Mouse (Mus musculus): Measurements from ENCODE around the gene Ablim1.
A peak's percentile ranks its signal among the peaks of the same experiment; 100 is the strongest.

The Ablim1 gene

DNA sequence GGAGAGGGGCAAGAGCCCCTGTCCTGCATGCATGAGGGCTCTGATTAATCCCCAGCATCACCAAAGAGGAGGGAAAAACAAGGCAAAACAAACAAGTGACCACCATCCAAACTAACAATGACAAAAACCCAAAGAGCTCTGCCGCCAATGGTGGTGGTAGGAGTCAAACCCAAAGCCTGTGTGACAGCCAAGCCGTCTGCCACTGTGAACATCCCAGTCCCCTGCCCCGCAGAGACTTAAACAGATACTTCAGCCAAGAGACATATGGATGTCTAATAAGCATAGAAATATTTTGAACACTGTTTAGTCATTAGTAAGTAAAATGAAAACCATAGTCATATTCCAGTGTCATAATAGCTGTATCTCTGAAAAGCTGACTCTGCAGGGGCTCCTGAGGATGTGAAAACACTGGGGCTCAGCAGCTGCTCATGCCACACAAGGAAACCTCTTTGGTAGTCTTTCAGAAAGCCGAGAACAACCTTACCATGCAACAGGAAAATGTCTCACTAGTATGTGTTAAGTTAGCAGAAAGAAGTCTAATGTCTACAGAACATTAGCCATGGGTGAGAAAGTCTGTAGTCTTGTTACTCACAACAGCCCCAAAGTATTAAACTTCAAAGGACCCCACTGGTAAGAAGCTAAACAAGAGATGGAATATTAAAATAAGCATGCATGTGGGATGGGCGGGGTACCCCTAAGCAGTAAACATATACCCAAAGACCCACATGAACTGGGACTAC, 221.6 kb downstream of the Ablim1 start:
- no peak for DNase-seq

DNA sequence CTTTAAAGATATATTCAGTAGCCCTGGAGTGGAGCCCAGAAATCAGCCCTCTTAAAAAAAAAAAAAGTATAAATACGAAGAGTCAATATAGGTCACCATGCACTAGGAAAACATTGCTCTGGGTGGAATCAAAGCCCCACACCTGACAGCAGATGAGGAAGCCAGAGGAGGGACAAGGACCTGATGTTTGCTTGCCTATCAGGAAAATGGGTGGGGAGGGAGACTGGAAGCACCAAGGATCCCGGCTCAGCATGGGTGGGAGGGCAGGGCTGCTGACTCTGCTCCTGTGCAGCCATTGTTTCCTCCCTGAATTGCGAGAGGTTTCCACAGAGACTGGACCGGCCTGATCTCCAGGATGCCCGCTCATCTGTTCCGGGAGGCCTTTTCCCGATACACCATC, 223.4 kb downstream of the Ablim1 start:
- DNase-seq: no peak

DNA sequence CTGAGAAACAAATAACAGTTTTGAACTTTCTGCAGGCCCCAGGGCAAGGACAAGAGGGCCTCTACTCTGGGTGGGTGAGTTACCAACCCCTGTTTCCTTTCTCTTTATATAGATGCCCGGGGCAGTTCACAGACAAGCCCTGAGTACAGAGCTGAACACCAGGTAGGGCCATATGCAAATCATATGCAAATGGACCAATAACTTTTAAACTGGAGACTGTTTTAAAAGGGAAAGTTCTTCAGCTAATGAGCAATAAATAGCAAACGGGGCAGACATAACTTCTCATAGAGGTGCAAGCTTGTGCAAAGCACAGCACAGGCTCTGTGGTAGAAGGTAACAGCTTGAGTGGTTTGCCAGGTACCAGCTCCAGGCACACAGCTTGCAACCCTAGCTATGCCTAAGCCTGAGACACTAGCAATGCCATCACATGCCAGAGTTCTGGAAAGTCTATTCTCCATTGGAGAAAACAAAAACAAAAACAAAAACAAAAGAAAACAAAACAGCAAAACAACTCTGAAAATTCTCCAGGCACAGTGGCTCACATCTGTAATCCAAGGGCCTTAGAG, 225.8 kb downstream of the Ablim1 start:
- DNase-seq: no peak

DNA sequence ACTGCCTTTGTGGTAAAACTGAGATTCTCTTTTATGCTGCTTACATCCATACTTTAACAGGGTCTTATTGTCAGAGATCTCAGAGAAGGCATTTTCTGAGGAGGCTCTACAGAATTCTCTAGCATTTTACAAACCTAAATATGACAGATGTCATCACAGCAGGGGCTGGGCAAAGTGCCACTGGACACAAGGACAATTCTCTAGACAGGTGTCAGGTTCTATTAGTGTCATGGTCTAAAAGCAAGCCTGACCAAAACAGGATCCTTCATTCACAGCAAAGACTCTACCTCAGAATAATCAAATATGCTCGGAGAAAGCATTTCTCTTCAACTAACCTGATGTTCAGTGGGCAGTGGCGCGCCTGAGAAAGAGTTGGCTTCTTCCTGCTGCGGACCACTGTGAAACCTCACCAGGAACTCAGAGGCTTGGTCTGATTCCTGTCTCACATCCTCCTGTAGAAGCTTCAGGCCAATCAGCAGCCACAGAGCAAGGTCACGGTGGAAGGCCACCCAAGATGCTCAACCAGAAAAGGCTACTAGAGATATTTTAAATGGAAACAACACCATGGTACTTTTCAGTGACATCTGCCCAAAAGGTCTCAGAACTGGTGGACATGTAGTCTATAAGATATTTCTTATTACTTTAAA, 230.1 kb downstream of the Ablim1 start:
- DNase-seq: no peak

DNA sequence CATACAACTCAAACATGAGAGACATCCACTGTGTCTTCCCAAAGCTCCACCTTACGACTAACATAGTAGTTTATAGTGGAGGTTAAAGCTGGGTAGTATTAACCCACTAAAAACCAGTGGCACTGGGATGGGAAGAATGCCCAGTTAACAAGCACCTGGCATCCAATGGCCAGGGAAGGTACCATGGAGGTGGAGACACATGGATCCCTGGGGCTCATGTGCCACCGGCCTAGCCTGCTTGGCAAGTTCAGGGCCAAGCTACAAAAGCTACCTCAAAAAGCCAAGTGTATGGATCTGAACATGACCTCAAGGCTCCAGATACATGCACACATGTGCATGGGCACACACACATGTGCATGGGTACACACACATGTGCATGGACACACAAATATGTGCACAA, 230.8 kb downstream of the Ablim1 start:
- DNase-seq: no peak

DNA sequence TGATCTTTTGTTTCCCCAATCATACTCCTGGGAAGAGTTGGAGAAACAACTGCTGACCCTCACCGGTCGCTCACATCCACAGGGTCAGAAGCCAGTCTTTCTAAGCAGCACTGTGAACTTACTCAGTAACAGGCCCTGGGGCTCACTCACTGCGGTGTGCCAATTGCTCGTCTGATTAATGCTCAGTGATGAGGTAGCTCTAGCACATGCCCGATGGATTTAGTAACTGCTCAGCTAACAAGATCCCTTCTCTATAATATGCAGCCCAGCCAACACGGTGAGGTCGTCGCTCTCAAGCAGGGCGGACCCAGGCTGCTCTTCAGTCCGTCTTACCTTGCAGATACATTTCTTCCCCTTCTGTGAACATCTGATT, 231.6 kb downstream of the Ablim1 start:
- DNase-seq: no peak

DNA sequence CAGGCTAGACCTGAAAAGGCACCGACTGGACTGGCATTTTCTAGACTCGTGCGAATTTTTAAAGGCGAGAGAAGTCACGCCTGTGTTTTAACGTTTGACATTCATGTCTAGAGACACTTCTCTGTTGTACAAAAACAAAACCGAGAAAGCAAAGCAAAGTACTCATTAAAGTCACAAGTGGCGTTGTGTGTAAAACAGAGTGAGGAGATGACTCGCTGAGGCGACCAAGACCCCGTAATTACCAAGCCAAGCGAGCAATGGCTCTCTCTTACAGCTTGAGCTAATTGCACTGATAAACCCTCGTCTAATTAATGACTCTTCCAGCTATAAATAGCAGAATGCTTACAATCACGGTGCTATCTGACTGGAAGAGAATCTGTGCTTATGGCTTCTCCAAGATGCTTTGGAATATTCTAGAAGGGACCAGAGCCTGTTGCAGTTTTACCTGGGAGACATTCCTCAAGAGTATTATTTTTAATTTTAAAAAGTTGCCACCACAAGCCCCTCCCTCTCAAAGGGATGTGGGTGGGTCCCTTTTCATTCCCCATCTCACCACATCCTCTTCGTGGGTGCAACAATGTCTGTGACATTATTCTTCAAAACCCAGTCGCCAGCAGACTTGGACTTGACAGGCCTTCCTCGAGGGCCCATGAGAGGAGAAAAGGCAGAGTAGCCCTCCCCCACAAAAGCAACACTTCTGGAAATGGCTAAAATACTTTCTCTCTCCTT, 232.1 kb downstream of the Ablim1 start:
- DNase-seq: no peak

DNA sequence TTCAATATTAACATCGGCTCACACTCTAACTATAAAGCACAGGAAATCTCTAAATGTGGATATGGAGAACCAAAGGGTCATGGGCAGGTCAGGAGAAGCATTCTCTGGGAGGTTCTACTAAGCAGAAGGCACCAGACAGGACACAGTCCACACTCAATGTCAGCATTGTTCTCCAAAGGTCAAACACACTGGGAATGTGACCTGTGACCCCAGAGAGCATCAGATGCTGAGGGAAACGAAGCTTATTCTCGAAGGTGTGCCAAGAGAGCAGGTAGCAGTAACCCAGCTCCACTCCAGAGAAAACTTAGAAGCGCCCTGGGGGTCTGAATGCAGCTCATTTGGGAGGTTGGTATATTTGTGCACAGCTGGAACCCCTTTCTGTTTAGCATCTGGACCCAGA, 233.2 kb downstream of the Ablim1 start:
- no peak for DNase-seq

DNA sequence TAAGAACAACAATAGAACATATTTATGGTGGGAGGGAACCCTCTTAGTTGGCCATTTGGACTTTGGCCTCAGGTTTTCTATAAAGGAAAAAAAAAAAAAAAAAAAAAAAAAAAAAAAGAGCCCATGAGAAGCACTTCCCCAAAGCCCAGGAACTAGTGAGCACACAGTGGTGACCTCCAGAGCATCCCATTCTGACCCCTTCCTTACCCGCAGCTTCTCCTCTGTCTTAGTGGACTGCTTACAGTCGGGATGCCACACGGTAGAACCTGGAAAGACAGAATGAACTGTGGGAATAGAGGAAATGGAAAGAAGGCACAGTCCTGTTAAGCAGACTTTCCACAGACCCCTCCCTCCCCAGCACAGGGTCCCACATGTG, 235.1 kb downstream of the Ablim1 start:
- DNase-seq: no peak

DNA sequence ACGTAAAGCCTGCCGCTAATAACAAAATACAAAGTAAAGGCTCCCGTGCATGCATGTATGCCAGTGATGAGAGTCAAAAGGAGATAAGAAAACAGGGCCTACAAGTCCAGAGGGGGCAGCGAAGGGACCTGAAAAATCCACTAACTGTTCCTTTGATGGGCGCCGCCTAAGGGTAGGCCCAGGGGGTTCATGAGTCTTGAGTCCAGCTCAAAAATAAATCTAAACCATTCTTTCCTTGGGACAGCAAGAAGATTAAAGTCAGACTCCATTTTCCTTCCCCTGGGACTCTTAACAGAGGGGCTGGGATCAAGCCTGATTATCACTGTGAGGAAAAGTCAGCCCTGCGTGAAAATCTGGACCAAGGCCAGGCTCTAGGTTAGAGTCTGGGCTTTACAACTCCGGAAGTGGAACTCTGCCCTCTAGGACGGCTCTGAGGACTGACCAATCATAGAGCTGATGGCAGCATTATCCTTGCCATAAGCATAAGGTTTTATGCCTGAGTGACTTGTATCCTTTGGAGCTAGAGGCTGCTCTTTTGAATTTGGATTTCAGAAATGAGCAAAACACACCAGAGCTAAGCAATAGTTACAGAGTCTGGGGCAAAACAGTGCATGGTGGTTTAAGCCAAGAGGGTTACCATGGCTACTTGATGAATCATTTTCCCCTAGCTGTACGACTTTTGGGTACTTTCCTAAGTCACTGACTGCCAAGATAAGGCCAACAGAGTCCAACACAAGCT, 235.7 kb downstream of the Ablim1 start:
- DNase-seq: no peak

DNA sequence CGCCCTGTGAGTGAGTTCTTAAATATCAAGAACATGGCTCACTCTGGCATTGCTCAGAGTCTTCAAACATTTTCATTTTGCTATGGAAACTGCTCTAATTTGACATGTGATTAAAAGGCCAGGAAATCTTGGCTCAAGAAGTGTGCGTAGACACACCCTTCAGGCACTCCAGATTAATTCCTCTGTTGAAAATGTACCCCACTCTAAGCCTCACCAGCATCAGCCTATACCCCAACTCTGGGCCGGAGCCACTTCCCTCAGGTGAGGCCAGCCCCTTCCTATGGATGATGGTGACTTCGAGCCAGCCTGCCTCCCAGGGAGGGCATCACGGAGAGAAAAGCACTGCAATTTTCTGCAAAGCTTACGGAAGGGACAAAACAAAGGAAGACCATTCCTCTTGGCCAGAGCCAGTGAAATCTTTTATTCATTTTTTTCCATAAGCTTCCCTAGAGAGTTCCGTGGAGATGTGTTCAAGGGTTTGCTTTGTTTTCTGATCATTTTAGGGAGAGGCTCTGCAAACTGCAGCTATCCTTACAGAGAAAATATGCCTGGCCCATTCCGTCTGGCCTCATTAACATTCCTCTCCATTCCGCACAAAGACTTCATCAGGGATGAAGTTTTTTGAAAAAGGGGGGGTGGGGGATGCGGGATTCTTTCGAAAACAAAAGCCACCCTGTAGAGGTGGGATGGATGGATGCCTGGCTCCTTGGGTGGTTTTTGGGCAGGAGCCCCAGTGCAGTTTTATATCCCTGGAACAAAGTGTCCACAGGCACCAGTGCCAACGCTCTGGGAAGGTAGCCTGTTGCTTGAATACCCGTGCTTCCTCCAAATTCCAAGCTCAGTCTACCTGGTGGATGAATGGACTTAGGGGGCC, 236.7 kb downstream of the Ablim1 start:
- no peak for DNase-seq

DNA sequence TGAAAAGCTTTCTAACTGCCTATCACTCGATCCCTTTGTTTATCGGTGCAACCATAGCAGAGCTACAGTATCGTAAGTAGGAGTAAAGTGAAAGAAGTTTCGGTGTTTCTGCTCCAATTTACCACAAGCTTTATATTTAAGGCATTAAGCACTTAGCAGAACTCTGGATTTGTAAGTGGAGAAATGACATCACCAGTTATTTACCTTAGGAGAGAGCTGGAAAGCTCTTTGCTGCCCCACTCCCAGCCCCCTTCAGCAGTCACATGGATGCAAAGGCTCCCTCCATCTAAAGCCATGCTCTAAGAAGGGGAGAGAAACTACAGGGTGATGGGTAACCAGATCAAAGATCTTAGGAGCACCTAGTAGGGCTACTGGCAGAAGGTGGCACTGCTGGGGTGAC, 241.3 kb downstream of the Ablim1 start:
- no peak for DNase-seq

DNA sequence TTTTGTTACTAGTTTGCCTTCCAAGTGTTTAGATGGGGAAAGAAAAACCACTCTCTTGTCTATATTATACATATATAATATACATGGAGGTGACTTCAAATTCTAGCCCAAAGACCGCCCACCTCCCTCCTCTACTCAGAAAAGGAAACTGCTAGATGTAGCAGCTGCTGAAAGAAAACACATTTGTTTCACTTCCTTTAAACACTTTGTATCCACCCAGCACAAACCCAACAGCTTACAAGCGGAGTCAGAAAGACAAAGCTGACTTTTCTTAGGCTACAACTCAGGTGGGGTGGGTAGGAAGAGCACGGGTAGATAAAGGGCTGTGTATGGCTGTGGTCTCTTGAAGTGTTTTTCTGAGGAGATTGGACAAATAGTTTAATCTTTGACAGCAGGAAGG, 242.0 kb downstream of the Ablim1 start:
- no peak for DNase-seq

DNA sequence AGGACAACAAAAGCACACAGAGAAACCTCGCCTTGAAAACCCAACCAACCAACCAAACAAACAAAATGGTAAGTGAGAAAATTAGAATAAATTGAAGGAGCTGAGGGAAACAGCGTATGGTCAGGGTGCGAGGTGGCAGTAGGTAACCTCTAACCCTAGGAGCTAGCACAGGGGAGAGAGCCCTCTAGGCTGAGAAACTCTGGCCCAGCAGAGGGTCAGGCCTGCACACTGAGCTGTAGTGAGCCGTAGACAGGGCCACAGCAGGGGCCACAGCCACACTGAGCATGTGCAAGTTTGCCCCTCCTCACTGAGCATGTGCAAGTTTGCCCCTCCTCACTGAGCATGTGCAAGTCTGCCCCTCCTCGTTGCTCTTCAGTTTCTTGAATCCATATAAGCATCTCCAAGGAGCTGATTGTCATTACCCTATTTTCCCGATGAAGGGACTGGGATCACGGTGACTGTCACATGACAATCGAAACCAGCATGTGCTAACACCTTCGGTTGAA, 247.6 kb downstream of the Ablim1 start:
- DNase-seq: no peak

DNA sequence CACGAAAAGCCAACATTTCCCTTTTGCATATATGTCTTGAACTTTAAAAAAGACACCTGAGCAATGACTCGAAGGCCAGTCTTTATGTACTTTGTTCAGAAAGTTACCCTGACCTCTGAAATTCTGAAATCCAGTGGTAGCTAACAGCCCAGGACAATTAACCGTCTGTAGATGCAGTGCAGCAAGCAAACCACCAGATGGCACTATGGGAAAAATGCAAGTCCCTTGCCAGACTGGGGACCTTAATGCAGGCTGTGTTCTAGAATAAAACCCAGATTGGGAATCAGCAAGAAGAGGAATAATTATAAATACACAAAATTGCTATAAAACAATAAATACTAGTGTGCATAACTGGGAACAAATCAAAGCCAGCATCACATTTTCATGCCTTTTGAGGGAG, 248.4 kb downstream of the Ablim1 start:
- peak; percentile 77 for DNase-seq

DNA sequence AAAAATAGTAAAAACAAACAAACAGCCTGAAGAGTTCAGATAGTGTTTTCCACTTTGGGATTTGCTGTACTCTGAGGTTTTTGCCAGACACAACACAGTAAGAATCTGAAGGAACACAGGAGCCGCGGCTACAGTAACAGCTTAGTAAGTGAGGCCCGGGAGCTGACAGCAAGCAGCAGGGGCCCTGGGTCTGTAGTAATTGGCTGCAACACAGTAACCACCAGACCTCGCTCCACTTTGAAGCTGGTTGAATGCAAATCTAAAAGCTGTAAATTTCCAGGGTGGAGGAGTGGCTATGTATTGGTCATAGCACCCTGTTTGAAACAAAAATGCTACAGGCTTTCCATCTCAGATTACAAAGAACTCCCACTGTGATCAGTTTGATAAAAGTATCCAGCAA, 252.0 kb downstream of the Ablim1 start:
- DNase-seq: no peak

DNA sequence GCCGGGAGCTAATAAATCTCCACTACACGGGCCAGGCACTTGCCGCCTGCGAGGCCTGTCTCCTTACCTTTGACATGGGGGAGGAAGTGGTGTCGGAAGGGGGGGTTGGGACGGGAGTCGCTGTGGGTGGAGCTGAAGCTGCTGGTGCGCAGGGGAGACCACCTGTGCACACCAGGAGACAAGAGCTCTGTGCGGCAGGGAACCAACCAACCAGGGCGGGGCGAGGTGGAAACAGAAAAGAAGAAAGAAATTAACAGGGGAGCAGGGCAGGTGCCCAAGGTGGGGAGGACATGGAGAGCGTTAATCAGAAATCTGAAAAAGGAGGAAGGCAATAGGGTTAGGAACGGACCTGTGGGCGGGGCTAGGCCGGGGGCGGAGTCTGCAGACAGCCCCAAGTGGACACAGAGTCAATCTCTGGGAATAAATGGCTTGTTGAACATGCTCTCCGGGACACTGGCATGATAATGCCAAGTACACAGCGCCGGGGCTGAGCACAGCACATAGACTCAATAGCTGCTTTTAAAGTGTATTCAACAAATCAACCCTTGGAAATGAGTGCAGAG, 255.6 kb downstream of the Ablim1 start:
- DNase-seq: no peak

DNA sequence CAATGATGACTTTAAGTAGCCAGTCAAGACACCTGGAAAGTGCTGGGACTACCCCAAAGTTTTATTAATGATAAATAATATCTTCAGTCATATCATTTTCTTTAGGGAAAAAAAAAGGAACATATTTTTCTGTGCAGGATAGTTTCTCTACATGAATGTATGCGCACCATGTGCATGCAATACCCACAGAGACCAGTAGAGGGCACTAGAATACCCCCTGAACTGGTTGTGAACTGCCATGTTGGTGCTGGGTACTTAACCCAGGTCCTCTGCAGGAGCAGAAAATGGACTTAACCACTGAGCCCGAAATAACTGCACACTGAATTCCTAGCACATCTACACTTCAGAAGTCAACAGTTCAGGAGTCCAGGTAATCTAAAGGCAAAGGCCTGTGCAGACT, 257.2 kb downstream of the Ablim1 start:
- DNase-seq: no peak

DNA sequence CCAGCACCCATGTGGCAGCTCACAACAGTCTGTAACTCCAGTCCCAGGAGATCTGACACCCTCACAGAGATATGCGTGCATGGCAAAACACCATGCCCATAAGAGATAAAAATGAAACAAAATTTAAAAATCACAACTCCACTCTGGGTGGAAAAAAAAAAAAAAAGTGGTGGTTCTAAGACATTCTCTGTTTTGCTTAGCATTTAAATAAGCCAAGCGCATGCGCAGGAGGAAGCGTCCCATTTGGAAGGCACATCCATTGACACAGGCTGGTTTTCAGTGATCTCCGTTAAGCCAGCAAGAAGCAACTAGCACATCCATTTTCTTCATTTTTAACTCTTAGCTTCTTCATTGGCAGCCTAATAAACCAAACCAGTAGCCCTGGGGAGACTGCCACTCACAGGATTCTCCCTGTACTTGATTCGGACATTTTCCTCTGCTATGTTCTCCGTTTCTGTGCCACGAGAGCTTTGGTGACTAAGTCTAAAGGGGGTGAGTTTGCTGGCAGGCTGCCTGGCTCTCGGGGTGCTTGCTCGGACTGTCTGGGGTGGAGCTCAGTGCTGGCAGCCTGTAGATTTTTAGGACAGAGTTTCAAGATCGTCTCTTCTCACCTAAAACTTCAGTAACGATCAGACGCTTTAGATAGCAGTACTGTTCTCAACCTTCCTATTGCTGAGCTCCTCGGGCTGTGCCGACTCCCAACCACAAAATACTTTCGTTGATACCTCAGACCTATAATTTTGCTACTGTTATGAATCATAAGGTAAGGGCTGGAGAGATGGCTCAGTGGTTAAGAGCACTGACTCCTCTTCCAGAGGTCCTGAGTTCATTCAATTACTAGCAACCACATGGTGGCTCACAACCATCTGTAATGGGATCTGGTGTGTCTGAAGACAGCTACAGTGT, 259.3 kb downstream of the Ablim1 start:
- peak; percentile 43 for DNase-seq

DNA sequence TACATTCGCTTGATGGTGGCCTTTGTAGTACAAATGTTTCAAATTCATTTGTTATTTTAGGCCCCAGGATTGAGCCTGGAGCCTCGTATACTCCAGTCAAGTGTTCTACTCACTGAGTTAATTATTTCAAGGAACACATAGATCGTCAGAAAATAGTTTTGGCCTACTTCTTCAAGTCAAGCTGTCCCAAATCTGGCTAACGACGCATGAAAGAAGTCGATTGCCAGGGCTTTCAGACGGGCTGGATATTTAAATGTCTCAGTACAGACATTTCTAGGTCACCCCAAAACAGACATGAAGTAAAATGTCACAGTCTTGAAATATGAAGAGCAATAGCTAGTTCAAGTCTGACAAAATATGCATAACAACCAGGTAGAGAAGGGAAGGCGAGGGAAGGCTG, 261.8 kb downstream of the Ablim1 start:
- no peak for DNase-seq

DNA sequence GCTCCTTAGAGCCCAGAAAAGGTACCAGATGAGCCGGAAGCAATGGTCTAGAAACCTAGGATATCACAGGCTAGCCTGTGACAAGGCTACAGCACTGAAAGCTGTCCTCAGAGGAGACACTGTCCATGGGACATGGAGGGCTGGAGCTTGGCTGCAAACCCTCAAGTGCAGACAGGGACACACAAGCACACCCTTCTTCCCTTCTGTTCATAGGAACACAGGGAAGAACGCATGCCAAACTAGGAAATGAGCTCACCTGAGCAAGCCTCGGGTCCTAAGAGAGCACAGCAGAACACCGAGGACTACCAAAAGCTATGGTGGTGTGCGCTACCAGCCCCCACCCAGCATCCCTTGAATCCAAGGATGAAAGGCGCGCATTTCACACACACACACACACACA, 262.7 kb downstream of the Ablim1 start:
- no peak for DNase-seq
